ENCODE assay signal across 8 mouse cellular contexts in genomic region chr9:31210749-31211689, GRCm38 (mm10). TPM values are rescaled to one million over a fixed set of nuclear protein-coding genes. Genes with fewer than 3 reads are reported as not detected.
DNase-seq lines count a peak whose midpoint lies in the region; ATAC-seq lines count a peak whose summit lies in the region.

No protein-coding gene starts in this region.

- WGBS in liver, embryonic 11.5 days = under 1% methylated on average over 90 of the region's 93 CpGs

- peak overlapping the region; percentile 95 for H3K4me2 ChIP-seq in liver, embryonic 11.5 days

- peak; percentile 44 to 50 for DNase-seq in B cell, adult 2 months
- DNase-seq in adrenal gland, adult 18-20 months (ENCODE audit: low spot score in 2 of 2) = peak; percentile 51 to 56
- DNase-seq in embryo, embryonic 9.5 days (ENCODE audit: extremely low spot score) = peak; percentile 57
- DNase-seq in kidney, adult 11 months = peak; percentile 51
- peak; percentile 50 for DNase-seq in liver, embryonic 11.5 days (ENCODE audit: low spot score)
- peak; percentile 59 for DNase-seq in neural tube, embryonic 10.5 days (ENCODE audit: extremely low spot score, low spot score)
- DNase-seq in testis, postnatal 10 days (ENCODE audit: low spot score) = peak; percentile 77

- peak; percentile 4; the same call in 1 of the 2 replicates for ATAC-seq in granulocyte monocyte progenitor cell, adult 5-6 weeks (replicated peaks; ENCODE audit: poor library complexity, severe bottlenecking)
- ATAC-seq in liver, embryonic 11.5 days (replicated peaks; ENCODE audit: low FRiP score) = peak; percentile 50

- peaks cover 25% of the 10 kb centered on the region for H3K4me1 ChIP-seq in liver, embryonic 11.5 days (replicated peaks; ENCODE audit: control insufficient read depth, insufficient read depth, low read length)

- peak overlapping the region; percentile 99 for H3K4me3 ChIP-seq in liver, embryonic 11.5 days (ENCODE audit: low read depth, low read length)

- no peaks in the 10 kb centered on the region for H3K27me3 ChIP-seq in liver, embryonic 11.5 days (replicated peaks; ENCODE audit: control insufficient read depth, insufficient read depth, low read length)

- H3K9me3 ChIP-seq in liver, embryonic 11.5 days (ENCODE audit: control insufficient read depth, low read length) = no peaks in the 10 kb centered on the region

- H3K36me3 ChIP-seq in liver, embryonic 11.5 days (ENCODE audit: control insufficient read depth, insufficient read depth, low read length) = no peaks in the 10 kb centered on the region

- peak overlapping the region; percentile 93 for H3K9ac ChIP-seq in liver, embryonic 11.5 days (ENCODE audit: low read depth, low read length)

- H3K27ac ChIP-seq in liver, embryonic 11.5 days (ENCODE audit: low read depth, low read length) = peak overlapping the region; percentile 92

RNA-seq across cellular contexts. Expression of gene Aplp2, which starts 0.6 kb away (rescaled TPM):
- total RNA-seq in adrenal gland, adult 18-20 months (2021) = 100 to 1,000 TPM; 676 to 807 TPM
- 28.1 and 32.6 TPM in 2 replicates for total RNA-seq in granulocyte monocyte progenitor cell, adult 5-6 weeks (2014; fragmentation: Nextera tagmentation)
- total RNA-seq in granulocyte monocyte progenitor cell, adult 5-6 weeks (2017) = 34.1 and 34.9 TPM in 2 replicates
- 256 and 297 TPM in 2 replicates for polyA plus RNA-seq in liver, embryonic 11.5 days (2014; fragmentation: Nextera tagmentation; extraction: Ambion mirVana)

Comparison
In these comparisons a context has a peak if more than half of its experiments do, and no peak if none do; other contexts are left out.
1. Peak in every context shown above with its lines: DNase-seq, ATAC-seq, H3K4me3 ChIP-seq and H3K27ac ChIP-seq.
2. RNA of gene Aplp2, which starts 0.6 kb away (total RNA-seq): 676 to 807 TPM in adrenal gland, adult 18-20 months; 28.1 to 34.9 TPM in granulocyte monocyte progenitor cell, adult 5-6 weeks; every median in the first group is over 10 times any median in the second.